Comparison of ENCODE assay signal across 8 mouse cellular contexts in the genomic region with DNA sequence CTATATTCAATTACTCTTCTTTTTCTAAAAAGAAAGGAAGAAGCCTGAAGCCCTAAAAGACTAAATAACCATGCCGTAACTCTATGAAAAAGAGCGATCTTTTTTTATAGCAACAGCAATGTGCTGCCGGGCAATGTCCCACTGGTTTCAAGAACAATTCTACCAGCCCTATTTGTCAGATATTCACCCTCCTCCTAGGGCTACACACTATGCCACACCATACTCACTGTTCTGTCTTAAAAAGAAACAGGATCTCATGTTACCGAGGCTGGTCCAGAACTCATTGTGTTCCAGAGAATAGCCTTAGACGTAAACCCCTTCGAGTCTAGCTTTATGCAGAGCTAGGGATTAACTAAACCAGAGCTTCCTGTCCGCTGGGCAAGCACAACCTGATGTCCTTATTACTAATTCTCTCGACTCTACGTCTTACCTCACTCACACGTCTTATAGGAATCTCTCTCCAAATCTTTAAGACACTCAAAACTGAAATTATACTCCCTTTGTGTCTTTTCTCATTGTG. TPM values are rescaled to one million over a fixed set of nuclear protein-coding genes. Genes with fewer than 3 reads are reported as not detected.
DNase-seq lines count a peak whose midpoint lies in the region; ATAC-seq and TF ChIP-seq lines count a peak whose summit lies in the region.

No protein-coding gene starts in this region.

- peak overlapping the region; percentile 71 for H3K4me3 ChIP-seq in heart, embryonic 16.5 days (ENCODE audit: low read length)
- peak overlapping the region; percentile 82 for H3K4me3 ChIP-seq in bone marrow macrophage, adult 2 months (ENCODE audit: insufficient read depth, low read length)
- peak overlapping the region; percentile 80 for H3K4me3 ChIP-seq in hindbrain, embryonic 10.5 days
- peak overlapping the region; percentile 77 for H3K4me3 ChIP-seq in midbrain, embryonic 11.5 days (ENCODE audit: low read depth, low read length)

- peaks cover 12% of the 10 kb centered on the region for H3K4me1 ChIP-seq in heart, embryonic 16.5 days (ENCODE audit: control insufficient read depth, insufficient read depth, low read length)
- H3K4me1 ChIP-seq in bone marrow macrophage, adult 2 months (ENCODE audit: control insufficient read depth, insufficient read depth, low read length) = peaks cover 21% of the 10 kb centered on the region
- peaks cover 17% of the 10 kb centered on the region for H3K4me1 ChIP-seq in hindbrain, embryonic 10.5 days (replicated peaks)
- peaks cover 4% of the 10 kb centered on the region; the same call in 1 of the 2 replicates for H3K4me1 ChIP-seq in midbrain, embryonic 11.5 days (ENCODE audit: control insufficient read depth, insufficient read depth, low read length)

- peaks cover 5% of the 10 kb centered on the region; the same call in 1 of the 2 replicates for H3K36me3 ChIP-seq in heart, embryonic 16.5 days (ENCODE audit: control insufficient read depth, insufficient read depth)
- H3K36me3 ChIP-seq in hindbrain, embryonic 10.5 days = peaks cover 12% of the 10 kb centered on the region; the same call in 1 of the 2 replicates
- H3K36me3 ChIP-seq in midbrain, embryonic 11.5 days (ENCODE audit: control insufficient read depth, insufficient read depth, low read length) = no peaks in the 10 kb centered on the region

- TF ChIP-seq POLR2A in bone marrow macrophage, adult 2 months (IDR thresholded peaks at IDR 0.05; ENCODE audit: borderline replicate concordance, low read depth, low read length) = no peak

- no peak for DNase-seq in heart, postnatal 14 days
- DNase-seq in hindbrain, embryonic 10.5 days (ENCODE audit: low spot score) = no peak
- DNase-seq in midbrain, embryonic 11.5 days (ENCODE audit: low spot score, missing footprints) = peak; percentile 91
- DNase-seq in gastrocnemius, postnatal 25 days = no peak
- no peak for DNase-seq in adrenal gland, postnatal 4 days (ENCODE audit: low spot score in 2 of 2)

- ATAC-seq in heart, embryonic 16.5 days (replicated peaks; ENCODE audit: extremely low read depth, insufficient read depth, low FRiP score) = no peak
- no peak for ATAC-seq in midbrain, embryonic 11.5 days (ENCODE audit: low FRiP score)
- no peak for ATAC-seq in frontal cortex, adult (ENCODE audit: low TSS enrichment)

- no peak for TF ChIP-seq CTCF in bone marrow macrophage, adult 2 months (IDR thresholded peaks at IDR 0.05; ENCODE audit: low read depth, low read length)

- H3K27ac ChIP-seq in heart, embryonic 16.5 days (ENCODE audit: low read length) = peak overlapping the region; percentile 91; the same call in 1 of the 2 replicates
- peak overlapping the region; percentile 77 for H3K27ac ChIP-seq in bone marrow macrophage, adult 2 months (ENCODE audit: insufficient read depth, low read depth, low read length)
- peak overlapping the region; percentile 92 for H3K27ac ChIP-seq in hindbrain, embryonic 10.5 days
- H3K27ac ChIP-seq in midbrain, embryonic 11.5 days (ENCODE audit: low read depth, low read length) = no peak overlapping the region

- no peaks in the 10 kb centered on the region for H3K27me3 ChIP-seq in heart, embryonic 16.5 days (ENCODE audit: control insufficient read depth, insufficient read depth, low read length)
- no peaks in the 10 kb centered on the region for H3K27me3 ChIP-seq in hindbrain, embryonic 10.5 days (ENCODE audit: insufficient read depth, poor library complexity, severe bottlenecking)
- H3K27me3 ChIP-seq in midbrain, embryonic 11.5 days (ENCODE audit: control insufficient read depth, insufficient read depth, low read length) = no peaks in the 10 kb centered on the region

- peak overlapping the region; percentile 84 for H3K9ac ChIP-seq in heart, embryonic 16.5 days (ENCODE audit: low read length)
- H3K9ac ChIP-seq in midbrain, embryonic 11.5 days (ENCODE audit: low read length) = peak overlapping the region; percentile 82

- peaks cover 8% of the 10 kb centered on the region for H3K9me3 ChIP-seq in heart, embryonic 16.5 days (replicated peaks; ENCODE audit: control insufficient read depth, low read length)
- peaks cover 9% of the 10 kb centered on the region for H3K9me3 ChIP-seq in hindbrain, embryonic 10.5 days
- H3K9me3 ChIP-seq in midbrain, embryonic 11.5 days (ENCODE audit: control insufficient read depth, low read length) = no peaks in the 10 kb centered on the region; the same call in 1 of the 2 replicates

- 13% methylated on average over 10 of the region's 10 CpGs for WGBS in heart, embryonic 16.5 days
- WGBS in hindbrain, embryonic 10.5 days = 16% methylated on average over 10 of the region's 10 CpGs
- 8% methylated on average over 10 of the region's 10 CpGs for WGBS in midbrain, embryonic 11.5 days

- intact Hi-C loops in heart, postnatal 14 days (cut with DNase I) = loop anchor here (5.0 to 10.0 kb wide), 3 partner anchors 45 to 308 kb away; a partner anchor contains a TSS

- peak overlapping the region; percentile 88 for H3K4me2 ChIP-seq in heart, embryonic 16.5 days (ENCODE audit: low read depth, low read length)
- H3K4me2 ChIP-seq in midbrain, embryonic 11.5 days = peak overlapping the region; percentile 60

RNA-seq across cellular contexts. Expression of a gene that starts 1.0 kb away (rescaled TPM):
- polyA plus RNA-seq in heart, embryonic 16.5 days (2015; fragmentation: Nextera tagmentation; extraction: Ambion mirVana) = 11.4 and 11.9 TPM in 2 replicates
- 10 to 100 TPM; 56.9 to 59.5 TPM for total RNA-seq in heart, postnatal 14 days (2021)
- polyA plus RNA-seq in bone marrow macrophage, adult 2 months (2012; ENCODE audit: insufficient read depth, insufficient read length, missing spikeins) = 24.0 and 24.1 TPM in 2 replicates
- 13.0 and 17.3 TPM in 2 replicates for polyA plus RNA-seq in hindbrain, embryonic 10.5 days (2016; fragmentation: Nextera tagmentation; extraction: Ambion mirVana)
- polyA plus RNA-seq in midbrain, embryonic 11.5 days (2014; fragmentation: Nextera tagmentation; extraction: Ambion mirVana) = 13.5 and 14.0 TPM in 2 replicates
- 10 to 100 TPM; 14.3 to 14.9 TPM for total RNA-seq in gastrocnemius, postnatal 25 days (2021)
- 10 to 100 TPM; 25.0 to 29.9 TPM for total RNA-seq in adrenal gland, postnatal 4 days (2021)
